Mouse (Mus musculus): Measurements from ENCODE around the gene Pot1b.

The Pot1b gene

DNA sequence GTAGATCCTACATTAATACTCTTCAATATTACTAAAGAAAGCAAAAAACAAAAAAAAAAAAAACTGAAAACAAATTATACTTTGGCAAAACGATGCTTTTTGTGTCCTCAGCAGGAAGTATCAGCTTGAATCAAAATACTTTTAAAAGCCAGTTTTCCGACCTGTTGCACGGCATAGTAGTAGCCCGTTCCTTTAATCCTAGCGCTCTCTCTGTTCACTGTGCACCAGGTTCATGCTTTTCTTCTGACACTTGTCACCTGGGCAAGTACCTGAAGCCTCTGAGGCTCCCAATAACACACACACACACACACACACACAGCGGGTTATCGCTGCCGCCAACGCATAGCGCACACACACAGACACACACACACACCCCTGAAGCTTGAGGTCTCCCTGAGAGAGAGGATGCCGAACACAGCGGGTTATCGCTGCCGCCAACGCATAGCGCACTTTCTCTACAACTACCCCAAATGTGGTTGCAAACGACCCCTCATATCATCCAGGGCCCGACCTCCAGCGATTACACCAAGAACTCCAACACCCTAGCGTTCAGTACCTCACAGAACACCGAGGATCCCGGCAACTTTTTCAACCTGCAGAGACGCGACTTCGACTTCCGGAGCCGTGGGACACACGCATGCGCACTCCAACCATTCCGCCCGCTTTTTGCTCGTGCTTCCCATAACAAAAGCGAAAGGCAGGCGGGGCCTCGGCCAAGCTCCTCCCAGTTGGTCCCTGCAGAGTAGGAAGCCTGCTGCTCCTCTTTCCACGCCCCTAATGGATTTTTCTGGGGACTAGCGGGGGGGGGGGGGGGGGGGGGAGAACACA is at the start of gene Pot1b:
Pot1b (minus strand) TSS at position 645 of the 828 bp plus-strand sequence.
- peak; percentile 96 for DNase-seq

DNA sequence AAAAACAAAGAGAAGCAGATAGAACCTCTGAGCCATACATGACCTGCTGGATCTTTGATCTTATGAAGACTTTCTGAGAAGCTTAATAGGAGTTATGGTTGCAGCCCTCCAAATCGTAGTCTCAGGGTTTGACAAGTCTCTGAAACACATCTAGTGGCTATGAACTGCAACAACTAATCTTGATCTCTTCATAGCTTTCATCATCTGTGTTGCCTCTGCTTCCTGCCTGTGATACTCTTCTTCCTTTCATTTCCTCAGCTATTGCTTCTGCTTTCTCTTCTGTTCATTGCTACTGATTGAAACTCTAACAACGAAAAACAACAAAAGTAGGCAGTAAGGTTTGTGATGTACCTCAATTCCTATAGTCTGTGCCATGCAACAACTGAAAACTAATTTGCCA is 38.7 kb upstream of the Pot1b start:
- no peak for DNase-seq

DNA sequence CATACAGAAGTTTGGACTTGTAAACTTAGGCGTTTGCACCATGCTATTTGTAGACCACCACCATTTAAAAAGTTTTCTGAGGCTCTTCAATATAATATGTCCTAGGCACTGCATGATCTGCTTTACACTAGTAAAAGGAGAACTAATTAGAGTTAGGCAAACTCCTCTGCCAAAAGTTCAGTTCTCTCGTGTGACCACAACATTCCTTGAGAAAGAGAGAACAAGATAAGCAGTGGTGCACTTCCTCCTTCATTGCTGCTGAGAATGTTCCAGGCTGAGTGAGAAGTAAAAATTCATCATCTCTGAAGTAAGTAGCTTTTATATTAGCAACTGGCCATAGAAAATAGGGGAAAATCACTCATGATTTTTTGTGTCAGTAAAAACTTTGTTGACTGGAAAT is 37.4 kb upstream of the Pot1b start, which contains the start of gene Adgre4:
Adgre4 (plus strand) TSS at position 199 of the 400 bp plus-strand sequence.
- no peak for DNase-seq

DNA sequence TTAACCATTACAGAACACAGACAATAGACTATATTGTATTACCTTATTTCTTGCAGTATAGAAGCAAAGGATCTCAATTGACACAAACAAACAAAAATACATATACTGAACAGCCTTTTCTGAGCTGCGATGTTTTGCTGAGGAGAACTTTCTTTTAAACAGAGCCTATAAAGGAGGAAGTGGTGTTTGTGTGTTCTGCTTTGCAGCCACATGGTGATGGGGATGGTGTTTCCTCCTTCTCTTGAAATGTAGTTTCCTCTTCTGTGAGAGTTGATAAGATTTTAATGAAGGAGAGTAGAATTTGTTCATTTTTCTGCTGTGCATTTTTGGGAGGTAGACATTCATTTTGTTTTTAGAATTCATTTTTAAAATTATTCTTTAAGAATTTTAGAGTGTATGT is 24.2 kb upstream of the Pot1b start:
- DNase-seq = no peak

DNA sequence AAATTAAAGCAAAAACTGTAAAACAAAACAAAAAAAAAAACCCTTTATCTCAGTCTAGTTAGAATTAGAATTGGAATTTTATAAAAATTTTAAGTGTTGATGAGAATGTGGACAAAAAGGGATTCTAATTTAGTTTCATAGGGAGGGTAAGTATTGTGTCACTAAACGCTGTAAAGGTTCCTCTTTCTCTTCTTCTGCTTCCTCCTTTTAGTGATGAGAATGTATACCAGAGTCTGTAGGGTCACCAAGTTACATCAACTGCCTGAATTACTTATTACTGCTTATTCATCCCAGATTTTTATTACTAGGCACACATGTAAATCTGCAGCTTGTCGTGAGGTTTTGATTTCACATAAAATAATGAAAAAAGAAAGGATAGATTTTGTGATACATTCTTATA is 13.8 kb upstream of the Pot1b start:
- DNase-seq = no peak

DNA sequence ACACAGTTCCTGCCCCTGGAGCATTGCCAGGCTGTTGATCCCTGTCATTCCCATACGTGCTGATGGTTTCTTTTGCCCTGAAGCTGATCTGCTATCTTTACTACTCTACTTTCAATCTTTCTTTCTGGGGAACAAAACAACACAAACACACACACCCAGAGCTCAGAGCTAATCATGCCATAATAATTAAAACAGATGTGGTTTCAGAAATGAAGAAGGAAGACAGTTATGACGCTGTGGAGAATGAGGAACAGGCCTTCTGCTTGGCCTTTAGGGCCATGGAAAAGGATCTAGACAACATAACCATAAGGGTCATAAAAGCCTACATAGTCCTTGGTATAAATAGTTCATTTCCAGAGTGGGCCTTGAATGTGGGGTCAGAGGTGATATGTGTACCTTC is 9.8 kb upstream of the Pot1b start:
- DNase-seq = no peak

DNA sequence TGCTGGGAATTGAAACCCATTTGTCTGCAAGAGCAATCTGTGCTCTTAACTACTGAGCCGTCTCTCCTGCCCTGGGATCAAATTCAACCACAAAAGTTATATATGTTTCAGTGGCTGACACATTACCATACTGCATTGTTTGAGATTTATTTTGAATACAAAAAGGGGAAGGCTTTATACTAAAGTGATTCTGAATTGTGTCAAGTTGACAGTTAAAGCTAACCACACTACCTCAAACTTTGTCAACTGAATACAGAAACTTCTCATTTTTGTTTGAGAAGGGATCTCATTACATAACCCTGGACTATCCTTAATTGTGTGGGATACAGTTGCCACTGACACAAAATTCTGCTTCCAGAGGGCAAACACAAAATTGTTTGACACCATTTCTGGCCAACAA is 8.8 kb upstream of the Pot1b start:
- no peak for DNase-seq

DNA sequence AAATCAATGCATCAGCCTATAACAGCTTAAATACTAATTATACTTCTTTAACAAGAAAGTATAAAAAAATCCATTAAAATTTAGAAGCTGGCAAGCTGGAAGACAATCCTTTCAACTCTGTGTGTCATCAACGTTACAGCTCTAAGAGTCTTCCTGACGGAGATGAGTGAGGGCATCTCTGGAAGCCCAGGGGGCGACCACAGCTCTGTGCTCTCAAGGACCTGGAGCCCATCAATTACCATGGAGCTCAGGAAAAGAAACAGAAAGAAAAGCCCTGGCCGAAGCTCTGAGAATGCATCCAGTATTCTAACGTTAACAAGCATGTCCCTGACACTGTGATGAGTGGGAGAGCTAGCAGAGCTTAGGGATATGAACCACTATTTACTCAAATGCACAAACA is 9.6 kb downstream of the Pot1b start:
- no peak for DNase-seq

DNA sequence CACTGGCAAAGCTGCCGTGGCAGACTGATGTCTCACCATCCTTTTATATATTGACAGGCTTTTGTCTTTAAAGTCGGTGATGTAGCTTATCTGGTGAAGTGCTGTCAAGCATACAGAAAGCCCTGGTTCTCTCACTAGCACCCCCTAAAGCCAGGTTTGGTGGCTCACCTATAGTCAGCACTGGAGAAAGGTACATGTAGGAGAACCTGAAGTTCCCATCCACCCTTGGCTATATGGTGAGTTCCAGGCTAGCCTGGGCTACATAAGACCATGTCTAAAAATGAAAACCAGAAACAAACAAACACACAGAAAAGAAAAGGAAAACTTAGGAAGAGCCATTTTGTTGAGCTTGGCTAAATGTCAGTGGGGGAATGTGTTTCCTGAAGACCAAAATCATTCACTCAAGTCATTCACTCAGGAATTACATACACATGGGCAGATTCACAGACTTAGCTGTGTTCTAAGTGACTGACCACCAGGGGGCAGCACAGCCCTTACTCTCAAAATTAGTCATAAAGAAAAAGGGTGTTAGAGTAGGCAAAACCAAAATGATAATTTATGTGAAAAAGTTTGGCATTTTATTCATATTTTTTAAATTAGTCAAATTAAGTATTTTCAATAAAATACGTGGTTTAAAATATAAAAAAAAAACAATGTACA is 10.1 kb downstream of the Pot1b start:
- DNase-seq = peak; percentile 50

DNA sequence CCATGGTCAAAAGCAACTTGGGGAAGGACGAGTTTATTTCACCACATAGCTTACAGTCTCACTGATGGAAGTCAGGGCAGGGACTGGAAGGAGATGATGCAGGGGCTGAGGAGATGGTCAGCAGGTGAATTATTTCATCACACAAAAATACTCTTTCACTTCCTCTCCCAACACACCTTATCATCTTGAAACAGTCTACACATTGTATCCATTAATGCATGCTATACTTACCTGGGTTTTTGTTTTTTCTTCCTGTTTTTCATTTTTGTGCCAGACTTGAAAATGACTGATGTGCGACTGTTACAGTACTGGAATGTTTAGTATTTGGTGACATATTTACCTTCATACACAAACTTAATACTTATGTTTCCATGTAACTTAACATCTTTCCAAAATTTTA is 13.0 kb downstream of the Pot1b start:
- DNase-seq = no peak

DNA sequence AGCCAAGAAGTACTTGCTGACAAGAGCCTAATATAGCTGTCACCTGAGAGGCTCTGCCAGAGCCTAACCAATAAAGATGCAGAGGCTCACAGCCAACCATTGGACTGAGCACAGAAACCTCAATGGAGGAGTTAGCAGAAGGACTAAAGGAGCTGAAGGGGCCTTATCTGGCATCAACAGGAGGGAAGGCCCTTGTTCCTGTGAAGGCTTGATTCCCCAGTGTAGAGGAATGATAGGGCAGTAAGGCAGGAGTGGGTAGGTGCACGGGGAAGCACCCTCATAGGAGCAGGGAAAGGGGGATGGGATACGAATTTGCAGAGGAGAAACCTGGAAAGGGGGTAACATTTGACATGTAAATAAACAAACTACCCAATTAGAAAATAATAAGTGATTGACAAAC is 51.3 kb downstream of the Pot1b start:
- DNase-seq = no peak

DNA sequence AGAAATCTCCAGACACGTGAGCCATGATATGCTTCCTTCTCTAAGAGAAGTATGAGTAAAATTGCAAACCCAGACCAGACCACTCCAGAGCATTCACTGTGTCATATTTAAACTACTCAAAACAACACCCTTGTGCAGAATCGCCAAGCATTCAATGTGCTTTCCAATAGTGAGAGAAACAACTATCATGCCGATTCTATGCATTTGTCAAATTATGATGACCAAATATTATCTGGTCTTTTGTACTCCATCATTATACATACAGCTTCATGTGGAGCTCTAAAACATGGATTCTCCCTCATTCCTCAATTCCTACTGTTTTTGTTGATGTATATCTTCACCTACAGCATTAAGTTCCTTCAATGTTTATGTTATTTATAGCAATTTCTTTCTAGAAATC is 87.3 kb downstream of the Pot1b start, which contains the start of gene Vmn2r118:
Vmn2r118 (minus strand) TSS at position 101 of the 400 bp plus-strand sequence.
- DNase-seq = no peak

Data from kidney, adult 11 months (tissue).